Mouse (Mus musculus): Measurements from ENCODE around the gene Mad1l1. TPM values are rescaled to one million over a fixed set of nuclear protein-coding genes. Genes with fewer than 3 reads are reported as not detected.

Gene Mad1l1
- polyA plus RNA-seq, 1 experiment from 2014 or later: 33.2 TPM

- H3K36me3 ChIP-seq: peaks cover 5% of the 10 kb centered on the region
- H3K4me2 ChIP-seq: no peak overlapping the region
- H3K4me3 ChIP-seq: no peak overlapping the region
- WGBS: 77% methylated on average over 3 of the region's 3 CpGs
- no peaks in the 10 kb centered on the region for H3K27me3 ChIP-seq
- no peaks in the 10 kb centered on the region for H3K9me3 ChIP-seq
- H3K4me1 ChIP-seq (replicated peaks): peaks cover 21% of the 10 kb centered on the region
- H3K9ac ChIP-seq: no peak overlapping the region
- ATAC-seq (ENCODE audit: low FRiP score): no peak
- no peak overlapping the region for H3K27ac ChIP-seq
Measured at GRCm38 (mm10) chr5:140110024-140110423, 211.3 kb downstream of the Mad1l1 start.

- H3K9ac ChIP-seq: no peak overlapping the region
- H3K4me1 ChIP-seq (replicated peaks): peaks cover 21% of the 10 kb centered on the region
- H3K27ac ChIP-seq: no peak overlapping the region
- WGBS: 96% methylated on average over 2 of the region's 2 CpGs
- no peak for ATAC-seq (ENCODE audit: low FRiP score)
- peaks cover 5% of the 10 kb centered on the region for H3K36me3 ChIP-seq
- no peaks in the 10 kb centered on the region for H3K27me3 ChIP-seq
- no peak overlapping the region for H3K4me2 ChIP-seq
- H3K4me3 ChIP-seq: no peak overlapping the region
- no peaks in the 10 kb centered on the region for H3K9me3 ChIP-seq
Measured at GRCm38 (mm10) chr5:140107907-140108306, 213.4 kb downstream of the Mad1l1 start.

DNA sequence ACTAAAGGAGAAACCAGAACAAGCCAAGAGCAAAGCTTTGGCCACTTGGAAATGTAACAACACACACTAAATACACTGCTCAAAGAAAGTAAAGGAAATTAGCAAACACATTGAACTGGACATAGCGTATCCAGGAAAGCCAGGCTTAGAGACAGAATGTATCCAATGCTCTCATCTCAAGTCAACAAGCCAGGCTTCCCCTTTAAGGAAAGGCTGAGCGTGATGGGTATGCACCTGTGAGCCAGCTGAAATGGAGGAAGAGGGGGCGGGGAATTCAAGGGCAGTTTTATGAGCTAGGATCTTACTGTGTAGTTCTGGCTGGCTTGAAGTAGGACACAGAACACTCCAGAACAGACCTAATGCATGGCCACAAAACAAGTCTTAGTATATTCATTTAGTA, 215.3 kb downstream of the Mad1l1 start:
- ATAC-seq (ENCODE audit: low FRiP score): no peak
- Histone ChIP-seq H3K27me3 (no peaks in the 10 kb centered on the region), H3K4me3 (no peak overlapping the region), H3K9ac (no peak overlapping the region), H3K36me3 (peaks cover 5% of the 10 kb centered on the region), H3K9me3 (no peaks in the 10 kb centered on the region), H3K27ac (no peak overlapping the region), H3K4me1 (replicated peaks) (peaks cover 32% of the 10 kb centered on the region), H3K4me2 (no peak overlapping the region)
- 91% methylated on average over 3 of the region's 3 CpGs for WGBS

GRCm38 (mm10) chr5:140104891-140105290, 216.5 kb downstream of the Mad1l1 start:
- H3K9ac ChIP-seq: no peak overlapping the region
- ATAC-seq (ENCODE audit: low FRiP score): no peak

GRCm38 (mm10) chr5:140102731-140103130, 218.6 kb downstream of the Mad1l1 start:
- no peak overlapping the region for H3K4me2 ChIP-seq
- no peak overlapping the region for H3K27ac ChIP-seq
- 70% methylated on average over 8 of the region's 8 CpGs for WGBS
- H3K9ac ChIP-seq: no peak overlapping the region
- H3K27me3 ChIP-seq: no peaks in the 10 kb centered on the region
- H3K4me3 ChIP-seq: no peak overlapping the region
- no peaks in the 10 kb centered on the region for H3K9me3 ChIP-seq
- H3K36me3 ChIP-seq: no peaks in the 10 kb centered on the region; the same call in 1 of the 2 replicates
- no peak for ATAC-seq (ENCODE audit: low FRiP score)
- peaks cover 30% of the 10 kb centered on the region for H3K4me1 ChIP-seq (replicated peaks)

More at GRCm38 (mm10) chr5:140104891-140105290, 216.5 kb downstream of the Mad1l1 start:
- WGBS: 89% methylated on average over 1 of the region's 1 CpGs
- H3K27me3 ChIP-seq: no peaks in the 10 kb centered on the region
- peaks cover 5% of the 10 kb centered on the region; the same call in 1 of the 2 replicates for H3K36me3 ChIP-seq
- no peaks in the 10 kb centered on the region for H3K9me3 ChIP-seq
- H3K4me1 ChIP-seq (replicated peaks): peaks cover 26% of the 10 kb centered on the region
- H3K4me2 ChIP-seq: no peak overlapping the region
- no peak overlapping the region for H3K4me3 ChIP-seq
- H3K27ac ChIP-seq: no peak overlapping the region

GRCm38 (mm10) chr5:140101409-140102009, 219.8 kb downstream of the Mad1l1 start:
- Histone ChIP-seq H3K4me2 (no peak overlapping the region), H3K4me1 (replicated peaks) (peaks cover 30% of the 10 kb centered on the region), H3K4me3 (no peak overlapping the region), H3K36me3 (no peaks in the 10 kb centered on the region; the same call in 1 of the 2 replicates), H3K9ac (no peak overlapping the region), H3K9me3 (no peaks in the 10 kb centered on the region), H3K27me3 (no peaks in the 10 kb centered on the region), H3K27ac (no peak overlapping the region; the same call in 1 of the 2 replicates)
- ATAC-seq (ENCODE audit: low FRiP score): no peak
- WGBS: 81% methylated on average over 14 of the region's 14 CpGs

GRCm38 (mm10) chr5:140098711-140099110, 222.6 kb downstream of the Mad1l1 start:
- H3K9ac ChIP-seq: no peak overlapping the region
- no peaks in the 10 kb centered on the region for H3K27me3 ChIP-seq
- peaks cover 51% of the 10 kb centered on the region for H3K4me1 ChIP-seq (replicated peaks)
- H3K36me3 ChIP-seq: no peaks in the 10 kb centered on the region
- H3K9me3 ChIP-seq: no peaks in the 10 kb centered on the region
- no peak overlapping the region for H3K4me2 ChIP-seq
- 90% methylated on average over 5 of the region's 5 CpGs for WGBS
- H3K27ac ChIP-seq: no peak overlapping the region
- ATAC-seq (ENCODE audit: low FRiP score): no peak
- no peak overlapping the region for H3K4me3 ChIP-seq

- Histone ChIP-seq H3K4me2 (no peak overlapping the region), H3K4me1 (replicated peaks) (peaks cover 61% of the 10 kb centered on the region), H3K4me3 (no peak overlapping the region), H3K27ac (peak overlapping the region; percentile 74), H3K9me3 (no peaks in the 10 kb centered on the region), H3K36me3 (no peaks in the 10 kb centered on the region), H3K9ac (no peak overlapping the region), H3K27me3 (no peaks in the 10 kb centered on the region)
- ATAC-seq (ENCODE audit: low FRiP score): peak; percentile 62
- WGBS: 20% methylated on average over 2 of the region's 2 CpGs
Measured at GRCm38 (mm10) chr5:140095203-140095602, 226.1 kb downstream of the Mad1l1 start.

- ATAC-seq (ENCODE audit: low FRiP score): no peak
- Histone ChIP-seq H3K9me3 (no peaks in the 10 kb centered on the region), H3K9ac (no peak overlapping the region), H3K4me1 (replicated peaks) (peaks cover 54% of the 10 kb centered on the region), H3K27me3 (no peaks in the 10 kb centered on the region), H3K36me3 (0 out of 2 replicates have a peak, but pooled peaks cover 4% of the 10 kb centered on the region), H3K4me3 (no peak overlapping the region), H3K27ac (no peak overlapping the region), H3K4me2 (no peak overlapping the region)
- 70% methylated on average over 8 of the region's 8 CpGs for WGBS
Measured at GRCm38 (mm10) chr5:140093489-140093888, 227.9 kb downstream of the Mad1l1 start.

DNA sequence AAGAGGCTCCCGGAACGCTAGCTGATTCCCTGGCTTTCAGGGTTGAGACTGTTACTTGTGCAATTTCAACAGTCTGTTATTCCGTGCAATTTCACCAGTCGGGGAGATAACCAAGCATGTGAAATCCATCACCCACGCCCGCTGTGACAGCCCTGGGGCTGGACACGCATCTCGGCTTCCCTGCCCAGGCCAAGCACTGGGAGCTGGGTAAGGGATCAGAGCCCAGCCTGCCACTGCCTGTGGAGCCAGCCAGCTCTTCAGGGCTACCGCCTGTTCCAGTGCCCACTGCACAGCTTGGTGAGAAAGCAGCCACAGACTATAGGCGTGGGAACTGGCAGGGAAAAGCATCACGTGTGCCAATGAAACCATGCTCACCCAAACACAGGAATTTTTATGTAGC, 229.8 kb downstream of the Mad1l1 start:
- 0 out of 2 replicates have a peak, but pooled peaks have one; percentile 54 for ATAC-seq (ENCODE audit: low FRiP score)
- Histone ChIP-seq H3K4me1 (replicated peaks) (peaks cover 61% of the 10 kb centered on the region), H3K27me3 (no peaks in the 10 kb centered on the region), H3K9me3 (no peaks in the 10 kb centered on the region), H3K27ac (peak overlapping the region; percentile 55), H3K9ac (peak overlapping the region; percentile 43; the same call in 1 of the 2 replicates), H3K36me3 (0 out of 2 replicates have a peak, but pooled peaks cover 8% of the 10 kb centered on the region), H3K4me2 (no peak overlapping the region), H3K4me3 (no peak overlapping the region)
- 53% methylated on average over 11 of the region's 11 CpGs for WGBS

- H3K4me3 ChIP-seq: no peak overlapping the region
- H3K27me3 ChIP-seq: no peaks in the 10 kb centered on the region
- no peak overlapping the region for H3K4me2 ChIP-seq
- H3K27ac ChIP-seq: no peak overlapping the region
- no peaks in the 10 kb centered on the region for H3K9me3 ChIP-seq
- no peak overlapping the region for H3K9ac ChIP-seq
- peaks cover 50% of the 10 kb centered on the region for H3K4me1 ChIP-seq (replicated peaks)
- ATAC-seq (ENCODE audit: low FRiP score): no peak
- H3K36me3 ChIP-seq: 0 out of 2 replicates have a peak, but pooled peaks cover 8% of the 10 kb centered on the region
Measured at GRCm38 (mm10) chr5:140089263-140089662, 232.1 kb downstream of the Mad1l1 start.

- Histone ChIP-seq H3K4me2 (no peak overlapping the region), H3K4me3 (no peak overlapping the region), H3K9me3 (no peaks in the 10 kb centered on the region), H3K9ac (no peak overlapping the region), H3K27ac (no peak overlapping the region), H3K36me3 (0 out of 2 replicates have a peak, but pooled peaks cover 8% of the 10 kb centered on the region), H3K27me3 (no peaks in the 10 kb centered on the region), H3K4me1 (replicated peaks) (peaks cover 34% of the 10 kb centered on the region)
- no peak for ATAC-seq (ENCODE audit: low FRiP score)
- WGBS: 93% methylated on average over 7 of the region's 7 CpGs
Measured at GRCm38 (mm10) chr5:140087242-140087641, 234.1 kb downstream of the Mad1l1 start.

- Histone ChIP-seq H3K27me3 (no peaks in the 10 kb centered on the region), H3K9me3 (no peaks in the 10 kb centered on the region), H3K27ac (no peak overlapping the region), H3K4me1 (replicated peaks) (peaks cover 30% of the 10 kb centered on the region), H3K4me2 (no peak overlapping the region), H3K36me3 (0 out of 2 replicates have a peak, but pooled peaks cover 8% of the 10 kb centered on the region), H3K4me3 (no peak overlapping the region), H3K9ac (no peak overlapping the region)
- 96% methylated on average over 6 of the region's 6 CpGs for WGBS
- ATAC-seq (ENCODE audit: low FRiP score): no peak
Measured at GRCm38 (mm10) chr5:140084341-140084740, 237.0 kb downstream of the Mad1l1 start.

Measured in hindbrain, embryonic 13.5 days (tissue).